Mouse (Mus musculus) gastrocnemius, postnatal 14 days (tissue): ENCODE measurements around the gene Arl4c. TPM values are rescaled to one million over a fixed set of nuclear protein-coding genes. Genes with fewer than 3 reads are reported as not detected.
A peak's percentile ranks its signal among the peaks of the same experiment; 100 is the strongest.

Experiments
- DNase-seq: peaks from one replicate; pipeline ENCODE4 v3.0.0; 2021; ENCODE audit warnings: mixed read lengths
- intact Hi-C: fragments of 180-260 bp; cut with DNase I; formaldehyde crosslinking; loops from one replicate; pipeline ENCODE4 v1.15.1; 2025; ENCODE audit warnings: low total_unique reads
- total RNA-seq, 2 experiments: library from RNA; stranded (reverse); gene quantifications; 2 replicates each; pipeline ENCODE4 v1.2.3; 2021

Gene Arl4c
- total RNA-seq, 2 experiments from 2014 or later = 2.0 to 3.8 TPM

DNA sequence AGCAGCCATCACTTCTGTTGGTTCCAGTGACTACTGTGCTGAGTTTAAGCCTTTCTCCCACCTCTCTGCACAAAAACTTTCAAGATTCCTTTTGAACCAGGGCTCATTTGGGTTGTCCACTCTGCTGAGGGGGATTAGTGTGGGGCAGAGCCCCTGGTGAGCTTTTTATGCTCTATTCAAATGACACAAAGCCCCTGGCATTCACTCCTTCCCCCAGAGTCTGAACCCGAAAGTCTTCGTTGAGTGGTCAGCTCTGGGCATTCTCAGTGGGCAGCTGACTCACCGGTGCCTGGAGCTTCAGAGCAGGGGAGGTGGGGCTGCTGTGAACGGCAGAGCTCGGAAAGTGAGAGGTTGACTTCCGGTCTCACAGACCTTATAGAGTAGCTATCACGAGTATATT, 33.7 kb downstream of the Arl4c start:
- intact Hi-C loops = no loop called here
- DNase-seq = no peak

DNA sequence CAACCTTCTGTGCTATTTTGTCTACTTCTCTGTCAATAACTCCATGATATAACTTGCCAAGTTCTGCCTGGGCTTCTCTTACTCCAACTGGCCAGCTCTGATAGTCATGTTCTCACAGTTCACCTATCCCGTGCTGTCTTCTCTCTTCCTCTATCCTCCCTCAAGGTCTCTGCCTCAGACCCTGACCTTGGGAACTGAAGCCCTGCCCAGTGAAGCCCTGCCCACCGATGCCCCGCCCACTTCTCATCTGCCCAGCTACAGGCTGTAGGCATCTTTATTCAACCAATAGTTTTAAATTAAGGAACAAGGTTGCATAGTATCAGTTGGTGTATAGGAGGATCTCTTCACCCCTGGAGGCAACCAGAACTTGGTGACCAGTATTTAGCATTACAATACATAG, 37.4 kb downstream of the Arl4c start:
- no peak for DNase-seq
- intact Hi-C loops = no loop called here

DNA sequence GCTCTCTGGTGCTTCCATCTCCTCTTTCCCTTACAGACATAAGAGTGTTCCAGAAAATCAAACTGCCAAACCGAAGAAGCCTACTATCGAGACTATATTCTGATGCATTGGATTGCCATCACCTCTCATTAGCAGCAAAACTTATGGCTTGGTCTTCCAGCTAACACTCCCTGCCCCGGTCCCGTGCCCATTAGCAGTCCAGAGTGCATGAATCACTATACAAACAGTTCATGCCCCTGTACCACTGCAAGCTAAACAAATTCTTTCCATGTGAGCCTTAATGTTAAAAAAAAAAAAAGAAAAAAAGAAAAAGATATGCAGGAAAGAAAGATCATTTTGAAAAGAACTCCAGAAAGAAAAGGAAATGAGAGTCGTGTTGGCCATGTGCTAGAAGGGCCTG, 39.3 kb downstream of the Arl4c start:
- no peak for DNase-seq
- intact Hi-C loops = no loop called here

DNA sequence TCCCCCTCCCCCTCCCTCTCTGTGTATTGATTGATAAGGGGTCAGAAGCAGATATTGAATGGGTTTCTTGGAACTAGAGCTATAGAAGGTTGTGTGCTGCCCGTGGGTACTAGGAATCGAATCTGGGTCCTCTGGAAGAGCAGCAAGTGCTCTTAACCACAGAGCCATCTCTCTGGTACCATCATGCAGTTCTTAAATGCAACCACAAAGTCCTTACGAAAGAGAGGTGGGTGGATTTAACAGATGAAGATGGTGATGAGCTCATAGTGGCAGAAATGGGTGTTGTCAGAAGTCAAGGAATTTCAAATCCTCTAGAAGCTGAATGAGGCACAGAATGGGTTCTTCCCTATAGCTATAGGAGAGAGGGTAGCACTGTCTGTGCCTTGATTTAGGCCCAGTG, 40.8 kb downstream of the Arl4c start:
- intact Hi-C loops = no loop called here
- DNase-seq = no peak

DNA sequence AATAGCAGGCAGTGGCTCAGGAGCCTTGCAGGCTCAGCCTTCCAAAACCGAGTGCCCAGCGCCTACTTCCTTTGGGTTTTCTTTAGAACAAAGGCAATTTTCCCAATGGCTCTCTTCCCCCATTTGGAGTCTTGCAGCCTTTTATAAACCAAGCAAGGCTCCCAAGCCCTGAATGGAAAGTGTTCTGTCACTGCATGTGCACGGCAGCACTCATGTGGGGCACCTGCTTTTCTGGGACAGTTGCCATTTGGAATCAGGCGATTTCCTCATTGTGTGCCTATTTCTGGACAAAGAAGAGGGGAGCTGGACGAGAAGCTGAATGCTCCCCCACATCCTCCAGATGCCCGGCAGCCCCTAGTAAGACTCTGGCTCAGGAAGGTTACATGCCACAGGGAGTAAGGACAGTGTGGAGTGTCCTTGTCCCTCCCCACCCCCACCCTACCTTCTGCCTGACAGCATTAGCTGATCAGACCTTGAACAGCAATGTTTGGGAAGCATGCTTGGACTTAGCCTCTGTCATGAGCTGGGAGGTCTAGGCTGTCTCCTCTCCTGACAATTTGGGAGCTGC, 43.6 kb downstream of the Arl4c start:
- intact Hi-C loops = no loop called here
- peak; percentile 23 for DNase-seq

DNA sequence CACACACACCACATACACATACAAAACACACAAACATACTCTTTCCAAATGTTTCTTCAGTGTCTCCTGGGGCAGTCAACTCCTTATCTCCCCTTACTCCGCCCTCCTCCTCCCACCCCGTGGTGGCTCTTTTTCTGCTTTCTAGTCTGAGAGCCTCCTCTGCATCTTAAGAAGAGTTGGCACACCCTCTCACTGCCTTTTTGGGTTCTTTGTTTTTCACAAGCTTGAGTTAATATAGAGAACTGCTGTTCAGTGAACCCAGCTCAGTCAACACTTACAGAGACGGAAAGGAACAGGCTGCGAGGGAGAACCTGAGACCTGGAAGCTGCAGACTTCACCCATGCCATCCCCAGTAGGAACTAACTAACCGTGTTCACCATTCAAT, 45.9 kb downstream of the Arl4c start:
- intact Hi-C loops = no loop called here
- no peak for DNase-seq

DNA sequence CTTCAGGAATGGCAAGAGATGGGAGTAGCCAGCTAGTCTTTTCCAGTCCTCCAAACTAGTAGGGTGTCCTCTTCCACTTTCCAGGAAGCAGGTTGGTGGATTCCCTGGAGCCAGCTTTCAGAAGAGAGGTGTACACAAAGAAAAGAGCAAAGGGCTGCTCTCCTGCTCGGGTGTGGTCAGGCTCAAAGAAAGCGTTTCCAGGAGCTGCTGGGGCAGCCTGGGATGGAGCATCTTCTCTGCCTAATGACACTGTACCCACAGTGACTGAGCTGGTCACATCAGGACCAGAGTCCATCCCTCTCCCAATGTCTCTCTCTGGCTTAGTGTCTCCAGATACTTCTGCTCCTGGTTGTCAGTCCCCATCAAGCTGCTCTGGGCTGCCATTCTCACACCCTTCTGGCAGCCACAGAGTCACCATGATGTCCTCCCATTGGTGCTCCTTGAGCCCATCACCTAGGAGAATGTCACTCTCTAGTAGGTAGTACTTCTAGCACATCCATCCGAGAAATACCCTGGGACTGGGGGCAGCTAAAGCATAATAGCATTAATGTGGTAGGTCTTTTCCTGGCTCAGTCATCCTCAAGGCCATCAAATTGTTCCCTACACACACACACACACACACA, 46.4 kb downstream of the Arl4c start:
- DNase-seq = no peak
- intact Hi-C loops = no loop called here

DNA sequence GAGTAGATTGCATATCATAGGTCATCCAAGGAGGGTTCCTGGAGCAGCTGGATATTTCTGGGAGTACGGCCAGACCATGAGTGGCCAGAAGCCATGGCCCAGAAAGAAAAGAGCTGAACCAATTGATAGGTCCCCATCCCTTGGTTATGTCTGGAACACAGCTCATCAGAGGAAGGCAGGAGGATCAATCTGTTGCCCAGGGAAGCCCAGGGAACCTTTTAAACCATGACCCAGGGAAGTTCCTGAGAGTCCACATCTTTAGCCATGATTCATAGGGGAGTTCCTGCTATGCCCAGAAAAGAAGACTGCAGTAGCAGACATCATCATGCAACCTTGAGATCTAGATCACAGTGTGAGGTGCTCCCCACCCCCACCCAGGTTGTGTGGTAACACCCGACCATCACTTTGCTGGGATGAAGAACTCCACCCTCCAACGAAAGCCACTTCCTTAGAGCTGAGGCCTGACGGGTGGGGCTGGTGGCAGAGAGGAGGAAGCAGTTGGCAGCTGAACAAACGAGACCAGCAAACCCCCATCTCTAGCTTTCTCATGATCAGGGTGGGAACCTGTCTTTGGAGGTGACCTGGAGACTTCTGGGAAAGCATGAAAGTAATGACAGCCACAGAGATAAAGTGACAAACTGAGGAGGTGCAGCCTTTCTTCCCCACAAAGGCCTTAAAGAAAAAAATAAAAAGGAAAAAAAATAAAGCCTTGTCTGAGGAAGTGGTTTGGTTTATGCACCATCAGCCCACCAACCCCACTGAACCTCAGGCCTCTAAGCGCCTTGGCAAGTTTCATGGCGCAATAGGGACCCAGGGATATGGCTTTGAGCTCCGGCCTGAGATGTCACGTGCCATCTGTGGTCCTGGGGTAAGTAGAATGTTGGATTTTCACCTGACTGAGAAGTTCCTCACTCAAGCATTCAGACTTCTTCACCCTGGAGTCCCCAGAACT, 47.2 kb downstream of the Arl4c start:
- intact Hi-C loops = no loop called here
- no peak for DNase-seq

DNA sequence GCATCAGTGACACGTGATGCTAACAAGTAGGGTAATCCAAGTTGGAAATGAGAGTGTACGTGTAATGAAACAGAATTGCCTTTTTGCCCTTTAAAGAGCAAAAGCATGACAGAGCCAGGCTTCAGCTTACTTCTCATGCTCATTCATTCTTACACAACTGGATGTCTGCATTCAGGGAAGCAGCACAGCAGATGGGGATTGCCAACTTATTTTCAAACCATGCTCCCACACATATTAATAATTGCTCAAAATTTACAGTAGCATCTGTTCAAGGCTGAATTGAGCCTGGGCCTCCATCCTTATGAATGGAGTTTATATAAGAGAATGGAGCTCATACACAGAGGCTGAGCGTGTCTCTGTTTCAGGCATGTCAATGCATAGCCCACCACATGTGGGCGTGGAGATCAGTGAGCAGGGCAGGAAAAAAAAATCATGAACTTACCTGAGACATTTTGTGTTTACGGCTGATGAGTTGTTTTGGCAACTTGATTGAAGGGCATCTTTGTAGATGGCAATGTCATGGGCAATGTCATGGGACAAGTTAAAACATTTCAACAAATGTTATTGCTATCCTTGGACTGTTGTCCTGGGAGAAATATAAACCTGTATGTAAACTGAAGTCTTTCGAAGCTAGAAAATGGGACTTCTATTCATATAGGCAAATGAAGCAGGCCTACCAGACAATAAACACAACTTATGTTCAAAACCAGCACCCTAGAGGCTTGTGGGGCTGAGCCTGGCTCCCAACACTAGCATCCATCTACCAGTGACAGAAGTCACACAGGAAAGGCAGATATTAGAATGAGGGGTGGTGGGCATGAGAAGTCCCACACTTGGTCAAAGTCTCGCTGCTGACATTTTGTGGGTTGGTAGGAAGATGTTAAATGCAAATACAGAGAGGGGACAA, 48.2 kb downstream of the Arl4c start:
- intact Hi-C loops = no loop called here
- no peak for DNase-seq

DNA sequence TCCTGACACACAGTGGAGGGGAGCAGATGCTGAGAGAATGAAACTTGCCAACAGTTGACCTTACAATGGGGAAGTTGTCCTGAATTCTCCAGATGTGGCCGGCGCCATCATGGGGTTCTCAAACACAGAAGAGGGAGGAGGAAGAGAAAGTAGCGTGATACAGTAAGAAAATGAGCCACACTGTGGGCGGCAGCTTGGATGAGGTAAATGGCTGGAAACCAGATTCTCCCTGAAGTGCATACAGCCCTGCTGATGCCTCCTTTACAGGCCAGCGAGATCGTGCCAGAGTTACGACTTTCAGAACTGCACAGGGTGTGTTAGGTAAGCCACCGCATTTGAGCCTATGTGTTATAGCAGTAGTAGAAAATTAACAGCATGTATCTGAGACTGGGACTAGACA, 49.3 kb downstream of the Arl4c start:
- no peak for DNase-seq
- intact Hi-C loops = no loop called here

DNA sequence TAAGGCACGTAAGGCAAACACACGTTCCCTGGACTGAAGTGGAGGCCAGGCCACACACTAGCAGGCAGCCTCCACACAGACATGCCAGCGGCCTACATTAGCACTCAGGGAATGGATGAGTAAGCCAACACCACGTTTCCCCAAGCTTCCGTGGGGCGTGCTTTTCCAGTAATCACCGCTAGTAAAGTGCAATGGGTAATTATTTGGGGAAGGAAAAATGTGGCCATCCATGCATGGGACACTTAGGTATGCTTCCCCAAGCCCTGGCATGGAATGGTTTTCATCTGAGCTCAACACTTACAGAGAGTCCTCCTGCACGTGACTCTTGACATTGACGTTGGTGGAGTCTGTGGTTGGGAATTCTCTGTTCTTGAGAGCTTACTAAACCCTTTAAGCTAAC, 50.4 kb downstream of the Arl4c start:
- DNase-seq = no peak
- intact Hi-C loops = no loop called here

DNA sequence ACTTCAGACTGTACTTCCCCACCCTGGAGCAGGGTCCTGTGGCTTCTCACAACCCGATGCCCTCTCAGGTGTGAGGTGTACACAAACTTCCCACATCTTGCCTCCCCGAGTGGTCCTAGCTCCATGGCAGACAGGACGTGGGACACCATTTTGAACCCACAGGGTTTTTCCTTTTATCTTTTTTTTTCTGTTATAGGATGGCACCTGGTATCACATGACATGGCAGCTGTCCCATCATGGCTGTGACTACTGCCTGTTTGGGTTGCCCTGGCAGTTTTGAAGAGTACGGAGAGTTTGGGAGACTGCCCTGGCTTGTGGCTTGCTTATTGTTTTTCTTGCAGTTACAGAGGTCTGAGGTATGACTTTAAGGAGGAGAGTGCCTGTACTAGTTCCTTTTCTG, 53.3 kb downstream of the Arl4c start:
- intact Hi-C loops = no loop called here
- no peak for DNase-seq

DNA sequence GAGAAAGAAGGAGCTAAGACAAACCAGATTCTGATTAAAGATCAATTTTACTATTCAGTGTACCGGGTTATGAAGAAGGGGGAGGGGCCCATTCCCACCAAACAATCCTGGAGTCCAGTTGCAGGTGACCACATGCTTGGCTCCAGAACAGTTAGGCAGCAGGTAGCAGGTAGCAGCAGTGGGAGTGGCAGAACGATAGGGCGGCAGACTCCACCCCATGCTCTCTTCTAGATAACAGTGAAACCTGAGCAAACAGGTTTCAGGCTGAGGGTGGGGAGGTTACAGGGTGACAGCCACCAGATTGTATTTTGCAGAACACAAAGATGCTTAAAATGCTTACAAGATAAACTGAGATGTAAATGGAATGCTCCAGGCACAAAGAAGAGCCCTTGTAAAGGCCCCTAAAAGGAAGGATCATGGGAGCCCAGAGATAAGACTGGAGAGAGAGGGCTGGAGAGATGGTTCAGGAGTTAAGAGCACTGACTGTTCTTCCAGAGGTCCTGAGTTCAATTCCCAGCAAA, 56.4 kb downstream of the Arl4c start:
- DNase-seq = no peak
- intact Hi-C loops = no loop called here

DNA sequence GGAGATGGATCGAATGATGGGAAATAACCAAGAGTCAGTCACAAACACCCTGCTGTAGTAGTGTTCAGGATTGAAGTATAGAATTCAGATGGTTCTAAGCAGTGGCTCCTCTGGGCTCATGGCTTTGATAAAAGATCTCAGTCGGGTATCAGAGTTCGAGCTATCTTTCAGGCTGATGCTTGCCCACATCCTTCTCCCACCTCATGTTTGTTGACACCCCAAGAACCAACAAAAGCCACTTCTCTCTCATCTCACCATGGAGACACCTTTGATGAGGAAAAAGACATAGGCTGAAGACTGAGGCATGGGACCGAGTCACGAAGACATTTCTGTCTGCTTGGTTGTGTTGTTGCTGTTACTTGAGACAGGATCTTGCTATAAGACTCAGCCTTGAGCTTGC, 57.6 kb downstream of the Arl4c start:
- no peak for DNase-seq
- intact Hi-C loops = no loop called here

DNA sequence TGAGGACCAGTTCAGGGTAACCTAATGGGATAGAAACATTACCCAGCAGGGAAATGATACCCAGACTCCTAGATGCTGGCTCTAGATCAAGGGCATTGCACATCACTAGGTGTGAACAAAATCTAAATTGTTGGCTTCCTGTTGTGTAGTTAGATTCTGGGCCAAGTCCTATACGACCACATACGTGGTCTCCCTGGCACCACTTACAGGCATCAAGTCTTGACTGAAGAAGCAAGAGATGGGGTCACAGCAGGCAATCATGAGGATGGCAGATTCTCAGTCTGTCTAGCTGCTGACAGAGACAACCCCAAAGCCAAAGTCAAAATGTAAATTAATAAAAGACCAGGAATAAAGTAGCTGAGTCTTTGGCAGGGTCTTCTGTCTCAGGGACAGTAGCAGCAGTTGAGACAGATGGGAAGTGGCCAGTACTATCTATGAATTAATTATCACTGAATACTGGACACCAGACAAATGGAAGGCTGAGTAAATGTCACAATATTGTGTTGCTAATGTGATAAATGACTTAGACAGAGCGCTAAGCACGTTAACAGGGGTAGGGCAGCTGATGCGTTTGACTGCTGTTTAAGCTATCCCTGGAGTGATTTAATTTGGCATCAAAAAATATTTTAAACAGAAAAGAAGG, 58.7 kb downstream of the Arl4c start:
- intact Hi-C loops = no loop called here
- DNase-seq = no peak

DNA sequence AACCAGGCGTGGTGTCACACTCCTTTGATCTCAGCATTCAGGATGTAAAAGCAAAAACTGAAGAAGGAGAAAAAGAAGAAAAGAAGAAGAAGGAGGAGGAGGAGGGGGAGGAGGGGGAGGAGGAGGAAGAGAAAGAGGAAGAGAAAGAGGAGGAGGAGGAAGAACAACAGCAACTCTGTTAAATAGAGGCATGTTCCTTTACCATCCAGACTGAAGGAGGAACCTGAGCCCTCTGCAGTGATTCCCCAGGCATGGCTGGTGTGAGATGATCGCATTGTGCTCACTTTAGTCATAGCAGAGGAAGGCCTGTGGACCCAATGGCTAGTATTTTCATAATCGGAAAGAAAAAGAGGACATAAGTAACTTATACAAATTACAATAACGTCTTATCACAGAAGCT, 59.3 kb downstream of the Arl4c start:
- intact Hi-C loops = no loop called here
- no peak for DNase-seq

DNA sequence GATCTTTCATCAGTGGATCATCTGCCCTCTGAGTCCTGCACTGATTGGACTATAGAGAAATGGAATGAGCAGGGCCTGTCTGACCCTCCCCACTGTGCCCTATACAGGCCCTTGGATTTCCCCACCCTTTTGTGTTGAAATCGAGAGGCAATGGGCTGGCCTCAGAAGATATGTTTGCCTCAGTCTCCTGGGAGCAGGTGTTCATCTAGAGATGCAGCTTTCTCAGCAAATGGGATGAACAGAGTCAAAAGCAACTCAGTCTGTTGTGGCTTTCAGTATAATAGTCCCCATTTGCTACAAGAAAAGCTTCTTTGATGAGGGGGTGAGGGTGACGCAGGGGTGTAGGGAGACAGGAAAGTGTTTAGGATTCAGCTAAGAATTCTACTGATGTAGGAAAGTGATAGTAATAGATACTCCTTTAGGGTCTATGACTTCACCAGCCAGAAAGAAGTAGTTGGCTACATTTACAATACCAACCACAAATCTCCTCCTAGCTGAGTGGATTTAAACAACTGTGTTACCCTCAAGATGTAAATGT, 60.3 kb downstream of the Arl4c start:
- intact Hi-C loops = no loop called here
- no peak for DNase-seq

DNA sequence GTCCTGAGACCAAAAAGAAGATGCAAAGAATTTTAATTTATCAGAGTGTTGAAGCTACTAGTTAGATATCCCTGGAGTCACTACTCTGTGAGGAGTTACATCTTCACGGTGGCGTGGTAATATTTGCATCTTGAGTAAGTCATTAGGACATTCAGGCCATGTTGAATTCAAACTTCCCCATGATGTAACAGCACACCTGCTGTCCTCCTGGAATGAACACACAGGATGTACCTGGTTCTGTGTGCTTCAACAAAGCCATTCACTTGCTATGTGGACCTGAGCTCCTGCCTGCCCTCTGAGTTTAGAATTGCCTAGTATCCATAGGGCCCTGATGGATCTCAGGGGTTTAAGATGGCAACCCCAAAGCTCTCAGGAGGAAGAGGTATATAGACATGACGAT, 60.8 kb downstream of the Arl4c start:
- no peak for DNase-seq
- intact Hi-C loops = no loop called here
